Mouse (Mus musculus) adrenal gland, adult 8-10 months (tissue): ENCODE measurements at regions not wholly inside any gene's neighbourhood (a gene's known extent, or its start where the extent isn't known, plus 50 kb on each side); places are given as distances from the start of the nearest gene placed in this dataset.

Experiments
- DNase-seq: peaks from one replicate; pipeline ENCODE4 v3.0.0; 2022

DNA sequence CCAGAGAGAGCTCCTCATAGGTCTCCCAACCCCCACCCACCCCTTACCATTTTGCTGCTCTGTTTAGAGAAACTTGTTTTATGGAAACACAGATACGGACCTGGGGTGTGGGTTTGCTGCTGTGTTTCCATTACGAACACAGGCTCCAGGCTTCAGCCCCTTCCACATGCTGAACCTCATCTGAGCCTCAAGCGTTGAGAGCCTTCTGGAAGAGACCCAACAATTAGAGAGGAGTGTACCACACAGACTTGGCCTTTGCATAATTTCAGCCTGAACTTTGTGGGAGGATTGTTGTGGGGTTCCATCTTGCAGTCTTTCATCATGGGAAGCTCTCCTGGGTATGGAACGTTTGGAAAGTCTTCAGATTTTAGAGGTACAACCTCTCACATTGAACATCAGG, 111.3 kb upstream of the Lyplal1 start:
- no peak for DNase-seq

DNA sequence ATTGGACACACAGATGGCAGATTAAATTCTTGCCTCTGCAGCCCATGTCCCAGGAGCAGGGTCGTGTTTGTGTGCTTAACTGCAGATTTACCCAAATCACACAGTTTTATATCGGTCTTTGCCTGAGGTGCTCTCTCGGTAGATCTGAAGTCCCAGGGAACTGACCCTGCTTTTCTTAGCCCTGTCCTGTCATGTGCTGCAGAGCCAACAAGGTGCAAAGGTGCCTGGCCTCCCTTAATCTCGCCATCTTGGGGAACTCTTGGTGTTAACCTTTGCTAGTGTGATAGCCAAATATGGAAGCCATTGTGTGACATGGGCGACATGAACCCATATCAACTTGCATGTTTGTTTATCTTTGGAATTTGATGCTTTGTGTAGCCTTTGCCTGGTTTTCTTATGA, 107.1 kb upstream of the Lyplal1 start:
- no peak for DNase-seq

DNA sequence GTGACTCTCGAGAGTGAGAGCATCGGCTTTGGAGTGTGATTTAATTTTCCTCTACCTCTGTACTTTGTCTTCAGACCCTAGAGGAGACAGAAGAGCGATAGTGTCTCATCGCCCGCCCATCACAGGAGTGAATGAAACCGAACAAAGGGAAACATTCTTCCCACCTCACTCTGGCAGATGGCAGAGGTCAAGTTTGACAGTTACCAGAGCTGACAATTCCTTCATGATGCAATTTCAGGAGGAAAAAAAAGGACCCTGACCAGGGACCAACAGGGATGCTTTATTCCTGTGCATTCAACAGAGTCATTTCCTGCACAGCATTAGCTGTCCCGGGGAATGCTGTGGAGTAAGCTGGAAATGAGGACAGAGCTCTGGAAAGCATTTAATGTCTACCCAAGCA, 106.3 kb upstream of the Lyplal1 start:
- DNase-seq: no peak

DNA sequence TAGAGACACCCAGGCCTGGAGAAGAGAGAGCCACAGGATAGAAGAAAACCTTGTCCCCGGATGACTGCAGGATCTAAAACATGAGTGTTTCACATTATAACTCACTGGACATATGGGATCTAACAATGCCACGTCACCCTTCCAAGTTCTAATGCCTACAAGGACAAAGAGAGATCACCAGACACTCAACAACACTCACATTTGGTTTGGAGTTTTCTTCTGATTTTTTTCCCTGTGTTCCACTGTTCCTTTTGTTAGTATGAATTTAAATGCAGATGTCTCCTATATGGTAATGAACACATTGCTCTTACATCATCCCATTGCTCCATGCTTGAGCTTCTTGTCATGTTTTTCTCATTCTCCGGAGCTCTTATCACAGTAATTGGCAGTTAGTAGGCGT, 101.9 kb upstream of the Lyplal1 start:
- DNase-seq: no peak

DNA sequence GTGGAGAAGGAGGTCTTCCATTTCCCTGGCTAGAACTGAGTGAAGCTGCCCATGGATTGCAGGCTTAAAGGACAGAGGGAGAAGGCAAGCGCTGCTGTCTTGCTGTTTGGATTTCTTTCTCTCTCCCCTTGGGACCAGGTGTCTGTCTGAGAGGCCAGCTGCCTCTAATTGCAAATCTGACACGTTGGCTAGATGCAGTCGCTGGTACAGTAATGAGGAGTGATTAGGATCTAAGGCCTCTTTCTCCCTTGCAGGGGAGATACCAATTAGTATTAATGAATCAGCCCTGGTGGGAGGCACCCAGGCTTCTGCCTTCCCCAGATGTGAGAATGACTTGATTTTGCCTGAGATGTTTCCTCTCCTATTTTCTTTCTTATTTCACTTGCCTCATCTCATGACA, 100.1 kb upstream of the Lyplal1 start:
- DNase-seq: no peak

DNA sequence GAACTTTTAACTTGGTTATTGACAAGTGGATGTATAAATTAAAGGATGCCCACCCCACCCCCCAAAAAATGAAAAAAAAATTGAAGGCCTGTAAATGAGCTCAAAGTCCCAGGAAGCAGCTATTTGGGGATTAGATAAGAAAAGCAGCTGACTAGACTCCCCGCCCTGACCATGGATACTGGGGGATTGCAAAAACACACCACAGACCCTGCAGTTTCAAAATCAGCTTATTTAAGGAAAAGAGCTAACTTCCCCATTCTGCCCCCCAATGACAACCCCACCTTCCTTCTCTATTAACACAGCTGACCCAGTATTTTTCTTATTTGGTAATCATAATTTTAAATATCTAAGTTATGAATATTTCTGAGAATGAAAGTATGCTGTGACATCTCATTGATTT, 87.0 kb upstream of the Lyplal1 start:
- no peak for DNase-seq

DNA sequence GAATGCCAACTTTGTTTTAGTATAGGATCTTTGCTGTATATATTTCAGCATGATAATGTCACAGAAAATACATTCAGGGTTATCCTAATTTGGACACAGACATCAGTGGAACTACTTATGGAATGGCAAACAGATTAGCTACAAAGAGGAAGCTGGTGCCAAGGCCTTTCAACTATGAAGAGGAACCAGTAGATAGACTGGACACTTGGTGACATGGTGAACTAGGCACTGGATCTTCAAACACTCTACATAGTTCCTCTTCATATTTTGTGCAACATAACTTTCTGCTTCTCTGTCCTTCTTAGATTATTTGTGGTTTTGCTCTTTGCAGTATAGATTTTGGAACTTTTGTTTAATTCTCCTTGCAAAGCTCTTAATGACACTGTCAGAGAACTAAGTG, 85.4 kb upstream of the Lyplal1 start:
- no peak for DNase-seq

DNA sequence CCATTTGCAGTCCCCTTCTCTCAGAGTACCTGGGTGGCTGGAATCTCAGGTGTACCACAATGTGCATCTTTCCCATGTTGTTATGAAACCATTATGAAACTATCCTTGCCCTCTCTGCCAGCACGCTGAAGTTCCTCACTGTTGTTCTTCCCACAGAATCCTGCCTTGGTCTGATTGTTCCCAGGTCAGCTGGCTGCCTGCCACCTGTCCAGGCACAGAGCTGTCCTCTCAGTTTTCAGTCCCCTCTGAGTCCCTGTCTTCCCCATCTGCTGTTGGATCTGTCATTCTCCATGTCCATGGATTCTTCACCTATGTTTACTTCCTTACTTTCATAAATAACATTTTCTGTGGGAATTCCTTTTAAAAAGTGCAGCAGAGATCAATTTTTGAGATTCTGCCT, 81.3 kb upstream of the Lyplal1 start:
- DNase-seq: no peak

DNA sequence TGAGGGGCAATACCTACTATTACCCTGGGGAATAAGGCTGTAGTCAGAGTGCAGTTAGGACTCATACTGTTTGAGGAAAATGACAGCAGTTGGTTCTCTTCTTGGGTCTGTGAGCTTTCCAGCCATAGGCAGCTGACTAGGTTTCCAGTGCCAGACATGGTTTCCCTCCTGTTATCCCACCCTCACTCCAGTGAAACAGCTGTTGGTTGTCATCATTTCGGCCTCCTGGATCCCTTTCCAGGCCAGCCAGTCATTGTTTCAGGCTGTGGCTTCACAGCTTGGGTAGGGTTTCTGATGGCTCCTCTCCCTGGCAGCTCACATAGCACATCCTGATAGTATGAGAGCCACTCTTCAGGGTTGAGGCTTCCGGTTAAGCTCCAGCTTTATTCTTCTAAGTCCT, 79.9 kb upstream of the Lyplal1 start:
- no peak for DNase-seq

DNA sequence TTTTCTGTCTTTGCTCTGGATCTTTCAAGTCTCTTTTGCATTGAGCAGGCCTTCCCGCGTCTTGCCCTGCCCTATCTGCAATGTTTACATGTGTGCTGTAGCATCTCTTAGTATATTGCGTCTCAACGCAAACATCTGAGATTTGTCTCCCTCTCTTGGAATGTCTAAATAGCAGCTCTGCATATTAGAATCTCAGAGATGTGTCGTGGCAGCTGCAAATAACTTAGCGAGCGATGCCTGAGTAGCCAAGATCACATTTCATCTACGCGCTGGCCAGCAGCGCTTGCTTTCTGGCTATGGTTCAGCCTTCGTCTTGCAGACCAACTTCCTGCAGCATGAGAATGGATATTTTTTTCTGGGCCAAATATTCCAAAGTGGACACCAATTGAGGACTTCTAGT, 72.3 kb upstream of the Lyplal1 start:
- DNase-seq: no peak

DNA sequence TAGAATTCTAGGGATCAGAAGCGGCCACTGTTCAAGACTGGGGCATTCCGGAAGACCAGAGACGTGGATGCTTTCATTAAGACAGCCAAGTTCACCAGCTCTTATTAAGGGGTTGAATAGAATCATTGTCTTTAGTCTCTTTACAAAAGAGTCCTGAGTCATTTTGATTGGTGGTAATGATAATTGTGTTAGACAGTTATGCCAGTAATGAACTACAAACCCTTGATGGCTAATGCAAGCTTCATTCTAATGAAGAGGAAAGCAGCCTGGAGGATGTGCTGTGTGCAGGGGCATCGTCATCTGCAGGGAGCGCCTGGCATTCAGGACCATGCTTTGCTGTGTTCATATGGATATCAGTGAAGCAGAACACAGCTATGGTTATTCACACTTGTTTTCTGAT, 70.3 kb upstream of the Lyplal1 start:
- no peak for DNase-seq

DNA sequence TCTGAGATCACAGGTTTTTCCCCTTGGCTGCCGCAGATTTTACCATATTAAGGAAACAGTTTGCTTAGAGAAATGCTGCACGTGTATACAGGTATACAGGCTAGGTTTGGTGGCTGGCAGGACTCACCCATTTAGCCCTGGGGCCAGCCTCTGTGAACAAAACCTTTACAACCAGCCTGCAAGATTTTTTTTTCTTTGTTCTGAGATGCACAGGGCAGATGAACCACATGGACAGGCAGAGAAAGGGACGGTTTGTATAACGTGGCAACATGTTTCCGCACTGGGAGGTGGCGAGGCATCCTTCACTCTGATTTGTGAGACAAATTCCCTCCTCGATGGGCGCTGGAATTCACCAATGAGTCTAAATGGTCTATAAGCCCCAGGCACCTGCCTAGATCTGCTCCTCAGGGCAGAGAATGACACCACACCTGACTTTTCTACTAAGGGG, 66.1 kb upstream of the Lyplal1 start:
- no peak for DNase-seq

DNA sequence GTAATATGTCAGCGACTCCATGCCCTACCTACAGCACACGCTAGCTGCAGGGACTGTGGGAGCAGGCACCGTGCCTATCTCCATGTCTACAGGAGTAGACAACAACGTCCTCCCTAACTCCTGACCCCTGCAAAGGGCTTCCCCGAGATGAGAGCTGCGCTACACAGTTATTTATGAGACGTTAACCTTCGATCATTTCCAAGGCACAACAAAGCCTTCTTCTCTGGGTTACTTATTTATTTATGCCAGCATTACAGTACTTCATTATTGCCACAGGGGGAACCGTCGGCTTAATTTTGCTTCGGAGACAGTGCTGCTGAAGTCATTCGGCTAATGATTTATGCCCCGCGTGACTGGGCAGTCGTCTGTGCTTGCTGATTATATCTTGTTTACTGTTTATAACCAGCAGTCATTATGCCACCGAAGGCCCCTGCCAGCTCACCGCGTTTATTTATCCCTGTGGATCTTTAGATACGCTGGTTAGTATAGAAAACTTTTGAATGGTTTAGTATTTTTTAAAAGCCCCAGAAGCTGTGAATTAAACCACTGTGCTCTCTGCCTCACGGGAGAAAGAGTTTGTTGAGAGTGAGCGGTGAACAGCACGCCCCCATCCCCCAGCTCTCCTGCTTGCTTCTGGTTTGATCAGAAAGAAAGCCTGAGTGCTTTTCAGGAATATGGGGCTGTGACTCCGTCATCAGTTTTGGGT, 65.5 kb upstream of the Lyplal1 start:
- peak; percentile 42 for DNase-seq

DNA sequence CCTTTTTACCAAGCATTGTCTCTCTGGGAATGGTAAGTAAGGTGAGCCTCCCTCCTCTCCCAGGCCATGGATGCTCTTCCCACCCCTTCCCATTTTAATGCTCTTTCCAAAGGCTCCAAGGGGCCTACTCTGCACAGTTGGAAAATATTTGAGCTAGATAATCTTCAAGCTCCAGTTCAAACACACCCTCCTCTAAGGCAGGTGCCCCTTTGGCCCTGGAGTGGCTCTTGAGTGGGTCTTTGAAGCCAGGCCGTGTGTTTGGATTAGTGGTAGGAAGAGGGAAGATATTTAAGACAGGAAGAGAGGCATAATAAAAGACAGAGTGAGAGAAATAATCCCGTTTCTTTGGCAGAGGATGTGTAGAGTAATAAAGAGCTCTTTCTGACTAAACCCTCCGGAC, 59.9 kb upstream of the Lyplal1 start:
- DNase-seq: no peak

DNA sequence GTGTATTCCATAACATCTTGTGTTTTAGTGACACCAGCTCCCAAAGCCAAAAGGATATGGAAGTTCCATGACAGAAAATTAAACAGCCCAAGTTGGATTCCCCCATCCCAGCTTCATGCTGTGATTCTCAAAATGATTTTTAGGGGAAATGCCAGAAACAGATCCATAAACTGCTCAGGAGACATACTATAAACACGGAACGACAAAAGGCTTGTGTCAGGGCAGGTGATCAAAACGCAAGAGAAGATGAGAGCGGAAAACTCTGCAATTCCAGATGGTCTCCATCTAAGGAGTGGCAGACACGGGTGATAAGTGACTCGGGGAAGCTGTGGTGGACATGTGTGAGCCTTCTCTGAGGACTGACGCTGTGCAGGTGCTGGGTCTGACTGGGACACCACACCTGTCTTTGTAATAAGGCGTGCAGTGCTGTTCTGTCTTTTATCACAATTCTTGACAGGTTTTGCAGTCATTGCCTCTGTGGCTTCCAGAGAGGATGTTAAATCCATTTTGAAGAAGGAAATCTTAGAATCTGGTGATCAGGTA, 56.4 kb upstream of the Lyplal1 start:
- no peak for DNase-seq

DNA sequence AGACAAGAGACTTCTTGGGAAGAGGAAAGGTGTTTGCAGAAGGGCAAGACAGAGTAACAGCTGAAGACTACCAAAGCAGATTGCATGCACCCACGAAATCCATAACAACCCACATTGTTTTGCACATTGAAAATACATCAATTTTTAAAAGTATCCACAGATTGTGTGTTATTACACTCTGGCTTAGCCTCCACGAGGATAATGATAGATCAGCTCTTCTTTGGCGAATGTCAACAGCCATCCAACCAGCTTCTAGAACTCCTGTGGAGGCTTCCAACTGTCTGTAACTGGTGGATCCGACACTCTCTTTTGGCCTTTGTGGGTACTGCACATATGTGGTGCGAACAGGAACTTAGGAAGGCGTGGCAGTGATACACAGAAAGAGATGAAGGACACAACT, 54.6 kb upstream of the Lyplal1 start:
- DNase-seq: no peak
